Mouse (Mus musculus): ENCODE results near the gene B130006D01Rik.

B130006D01Rik gene

GRCm38 (mm10) chr11:95723287-95723686, at the start of gene B130006D01Rik:
Gene B130006D01Rik (plus strand): TSS chr11:95723587.
- DNase-seq (ENCODE audit: extremely low read depth, low read depth) = no peak

DNA sequence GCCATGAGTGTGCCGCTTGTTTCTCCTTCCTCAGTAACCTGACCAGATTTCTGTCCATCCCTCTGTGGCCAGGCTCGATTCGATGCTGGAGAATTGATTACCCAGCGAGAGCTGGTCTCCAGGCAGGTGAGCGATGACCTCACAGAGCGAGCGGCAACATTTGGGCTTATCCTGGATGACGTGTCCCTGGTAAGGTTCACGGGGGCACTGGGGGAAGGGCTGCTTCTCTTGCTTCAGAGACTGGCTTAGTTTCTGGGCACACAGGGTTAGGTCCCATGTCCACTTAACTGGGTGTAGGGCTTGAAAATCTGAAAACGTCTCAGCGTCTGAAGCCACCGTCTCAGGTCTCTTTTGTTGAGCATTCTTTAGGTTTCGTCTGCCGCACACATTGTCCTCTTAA, 47.9 kb upstream of the B130006D01Rik start:
- DNase-seq (ENCODE audit: extremely low read depth, low read depth) = no peak

- no peak for DNase-seq (ENCODE audit: extremely low read depth, low read depth)
Measured at GRCm38 (mm10) chr11:95676307-95676706, 47.1 kb upstream of the B130006D01Rik start.

DNA sequence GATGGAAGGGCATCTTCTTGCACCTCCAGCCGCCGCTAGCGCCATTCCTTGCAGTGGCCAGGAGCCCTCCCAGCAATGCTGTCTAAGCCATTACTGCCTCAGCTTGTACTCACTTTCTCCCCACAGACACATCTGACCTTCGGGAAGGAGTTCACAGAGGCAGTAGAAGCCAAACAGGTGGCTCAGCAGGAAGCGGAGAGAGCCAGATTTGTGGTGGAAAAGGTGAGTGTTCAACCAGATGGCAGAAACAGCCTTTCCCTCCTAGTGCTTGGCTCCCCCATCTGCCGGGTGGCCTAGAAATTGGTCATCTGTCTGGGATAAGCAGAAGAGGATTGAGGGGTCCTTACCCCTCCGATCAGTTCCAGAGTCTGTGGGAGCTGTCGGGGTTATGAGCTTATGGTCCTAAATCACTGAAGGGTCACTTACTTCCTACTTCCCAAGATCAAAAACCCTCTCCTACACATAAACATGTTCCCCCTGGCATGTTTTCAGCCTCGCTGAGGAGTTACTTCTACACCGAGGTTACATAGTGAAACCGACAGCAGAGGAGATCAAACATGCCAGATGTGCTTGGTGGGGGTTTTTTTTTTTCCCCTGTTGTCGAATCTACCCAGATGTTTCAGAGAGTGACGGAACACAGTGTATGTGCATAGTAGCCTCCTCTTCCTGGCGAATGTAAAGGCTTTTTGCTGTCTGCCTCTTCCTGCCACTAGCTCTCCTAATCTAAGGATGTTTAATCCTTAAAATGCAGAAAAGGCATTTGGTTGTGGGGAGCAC, 45.3 kb upstream of the B130006D01Rik start:
- DNase-seq (ENCODE audit: extremely low read depth, low read depth) = no peak

DNA sequence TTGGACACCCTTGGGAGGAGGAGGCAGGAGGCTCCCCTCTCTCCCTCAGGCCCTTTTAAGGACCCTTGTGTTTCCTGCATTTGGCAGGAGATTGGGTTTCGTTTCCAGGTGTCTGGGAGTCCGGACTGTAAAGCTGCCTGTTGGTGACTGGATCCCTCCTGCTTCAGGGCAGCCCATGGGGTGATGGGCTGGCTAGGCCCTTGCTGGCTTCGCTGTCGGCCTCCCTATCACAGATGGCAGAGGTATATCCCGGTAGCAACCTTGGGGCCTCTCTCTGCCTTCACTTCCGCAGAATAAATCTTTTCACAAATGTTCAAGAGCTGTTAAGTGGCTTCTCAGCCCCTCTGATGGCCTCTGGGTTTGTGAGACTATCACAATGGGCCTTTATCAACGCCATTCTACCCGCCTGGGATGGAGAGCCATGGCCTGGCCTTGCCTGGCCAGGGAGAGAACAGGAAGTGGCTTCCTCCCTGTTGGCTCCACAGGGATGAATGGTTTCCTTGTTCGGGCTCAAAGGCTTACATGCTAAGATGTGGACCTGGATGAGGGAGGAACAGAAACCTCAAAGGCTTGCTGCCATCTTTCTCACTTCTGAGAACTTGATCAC, 41.3 kb upstream of the B130006D01Rik start:
- no peak for DNase-seq (ENCODE audit: extremely low read depth, low read depth)

DNA sequence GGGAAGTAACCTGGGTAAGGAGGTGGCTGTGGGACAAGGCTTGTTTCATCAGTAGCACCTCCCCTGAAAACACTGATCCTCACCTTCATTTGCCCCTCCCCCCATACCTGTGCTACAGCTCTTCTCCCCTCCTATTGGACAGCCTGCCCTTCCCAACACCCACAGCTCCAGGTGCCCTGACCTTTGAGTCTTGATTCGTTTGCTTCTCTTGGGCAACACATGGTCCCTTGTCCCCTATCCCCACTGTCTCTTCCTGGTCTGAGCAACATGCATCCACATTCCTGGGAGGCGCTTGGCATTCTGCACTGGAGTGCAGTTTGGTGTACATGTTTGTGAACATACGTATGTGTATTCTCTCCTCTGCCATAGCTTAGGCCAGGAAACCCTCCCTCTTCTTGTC, 40.4 kb upstream of the B130006D01Rik start:
- DNase-seq (ENCODE audit: extremely low read depth, low read depth) = no peak

DNA sequence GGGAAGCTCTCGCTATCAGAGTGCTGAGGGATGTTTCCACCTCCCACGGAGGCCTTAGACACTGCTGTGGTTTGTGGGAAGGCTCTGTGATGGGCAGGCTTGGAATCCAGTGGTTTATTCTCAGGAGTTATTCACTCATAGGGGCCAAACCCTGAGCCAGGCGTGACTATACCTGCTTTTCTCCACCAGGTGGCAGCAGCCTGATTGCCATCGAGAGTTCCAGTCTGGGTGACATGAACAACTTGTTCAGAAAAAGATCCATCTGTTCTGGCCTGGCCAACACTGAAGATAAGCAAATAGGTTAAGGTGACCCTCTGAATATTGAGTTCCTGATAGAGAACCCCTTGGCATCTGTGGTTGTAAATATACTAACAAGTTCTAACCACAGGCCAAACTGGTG, 37.4 kb upstream of the B130006D01Rik start:
- peak; percentile 61 for DNase-seq (ENCODE audit: extremely low read depth, low read depth)

GRCm38 (mm10) chr11:95687084-95687656, 36.2 kb upstream of the B130006D01Rik start:
- DNase-seq (ENCODE audit: extremely low read depth, low read depth) = peak; percentile 34

DNA sequence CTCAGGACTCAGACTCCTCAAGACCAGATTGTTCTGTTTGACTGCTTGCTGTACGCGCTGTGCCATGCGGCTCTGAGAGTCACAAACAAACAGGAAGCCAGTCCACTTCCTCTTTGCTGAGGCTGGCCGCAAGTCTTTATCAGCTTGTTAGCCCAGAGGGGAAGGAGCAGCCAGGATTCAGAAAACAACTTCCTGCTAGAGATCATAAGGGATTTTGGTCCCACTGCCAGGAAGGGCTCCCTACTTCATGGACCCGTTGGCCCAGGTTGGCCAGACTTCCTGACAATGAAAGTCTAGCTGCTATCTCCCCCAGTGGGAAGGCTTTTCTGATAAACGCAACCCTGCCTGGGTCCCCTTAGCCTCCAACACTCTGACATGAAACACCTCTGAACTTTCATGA, 34.9 kb upstream of the B130006D01Rik start:
- peak; percentile 94 for DNase-seq (ENCODE audit: extremely low read depth, low read depth)

DNA sequence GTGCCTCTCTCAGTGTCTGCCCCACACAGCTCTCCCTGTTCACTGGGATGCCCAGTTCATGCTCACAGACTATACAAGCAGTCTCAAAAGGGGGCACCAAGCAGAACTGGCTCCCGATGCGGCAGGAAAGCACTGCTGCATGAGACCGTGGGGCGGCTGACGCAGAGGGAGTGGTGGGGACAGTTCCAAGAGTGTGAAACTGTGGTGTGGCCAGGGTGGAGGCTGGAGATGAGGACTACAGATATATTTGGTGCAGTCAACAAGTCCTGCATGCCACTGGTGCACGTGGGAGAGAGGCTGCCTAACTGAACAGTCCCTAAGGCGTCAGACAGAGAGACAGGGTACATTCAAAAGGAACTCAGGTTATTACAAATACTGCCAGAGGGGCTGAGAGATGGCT, 34.4 kb upstream of the B130006D01Rik start:
- peak; percentile 32 for DNase-seq (ENCODE audit: extremely low read depth, low read depth)

DNA sequence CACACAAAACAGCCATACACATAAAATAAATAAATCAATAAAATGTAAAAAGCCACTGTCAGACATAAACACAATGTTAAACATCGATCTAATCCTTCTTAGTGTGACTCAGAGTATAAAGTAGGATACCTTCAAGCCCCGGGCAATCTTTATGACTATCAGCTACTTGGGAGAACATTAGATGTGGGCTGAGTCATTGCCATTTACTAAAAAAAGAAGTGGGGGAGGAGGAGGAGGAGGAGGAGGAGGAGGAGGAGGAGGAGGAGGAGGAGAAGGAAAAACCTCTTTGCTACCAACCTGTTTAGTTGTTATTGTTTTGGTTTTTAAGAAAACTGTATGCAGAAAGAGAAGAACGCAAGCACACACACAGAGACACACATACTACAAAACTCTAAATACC, 33.8 kb upstream of the B130006D01Rik start:
- no peak for DNase-seq (ENCODE audit: extremely low read depth, low read depth)

GRCm38 (mm10) chr11:95698541-95698940, 24.8 kb upstream of the B130006D01Rik start:
- no peak for DNase-seq (ENCODE audit: extremely low read depth, low read depth)

- peak; percentile 81 for DNase-seq (ENCODE audit: extremely low read depth, low read depth)
Measured at GRCm38 (mm10) chr11:95700778-95701739, 22.3 kb upstream of the B130006D01Rik start.

DNA sequence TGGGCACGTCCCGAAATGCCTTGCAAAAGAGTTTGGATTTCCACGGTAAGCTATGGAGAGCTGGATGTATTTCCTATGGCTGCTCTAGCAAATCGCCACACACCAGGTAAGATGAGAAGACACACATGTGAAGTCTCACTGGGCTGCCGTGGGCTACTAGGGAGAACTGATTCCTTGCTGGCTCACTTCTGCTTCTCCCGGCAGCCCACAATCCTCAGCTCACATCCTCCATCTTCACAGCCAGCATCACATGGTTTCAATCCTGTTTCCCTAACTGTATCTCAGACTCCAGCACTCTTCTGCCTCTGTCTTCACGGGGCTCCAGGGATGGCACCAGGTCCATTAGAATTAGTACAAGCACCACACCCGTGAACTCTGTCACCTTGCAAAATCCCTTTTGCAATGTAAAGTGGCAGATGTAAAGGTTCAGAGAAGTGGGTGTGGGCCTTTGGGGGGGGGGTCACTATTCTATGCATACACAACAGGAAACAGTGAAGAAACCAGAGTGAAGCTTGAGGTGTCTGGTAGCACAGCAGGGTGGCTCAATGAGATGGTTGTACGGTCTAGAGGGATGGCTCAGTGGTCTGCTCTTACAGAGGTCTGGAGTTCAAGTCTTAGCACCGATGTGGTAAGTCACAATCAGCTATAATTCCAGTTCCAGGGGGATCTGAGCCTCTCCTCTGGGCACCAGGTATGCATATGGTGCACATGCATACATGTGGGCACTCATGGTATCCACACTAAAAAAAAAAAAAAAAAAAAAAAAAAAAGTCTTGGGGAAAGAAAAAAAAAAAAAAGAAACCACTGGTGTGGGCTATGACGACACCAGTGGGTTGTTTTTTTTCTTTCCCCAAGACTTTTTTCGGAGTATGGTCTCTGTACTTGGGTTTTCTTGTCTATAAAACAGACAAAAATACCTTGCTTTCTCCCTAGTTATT, 19.1 kb upstream of the B130006D01Rik start:
- no peak for DNase-seq (ENCODE audit: extremely low read depth, low read depth)

- DNase-seq (ENCODE audit: extremely low read depth, low read depth) = no peak
Measured at GRCm38 (mm10) chr11:95704970-95705330, 18.4 kb upstream of the B130006D01Rik start.

GRCm38 (mm10) chr11:95709534-95710040, 13.8 kb upstream of the B130006D01Rik start:
- no peak for DNase-seq (ENCODE audit: extremely low read depth, low read depth)

DNA sequence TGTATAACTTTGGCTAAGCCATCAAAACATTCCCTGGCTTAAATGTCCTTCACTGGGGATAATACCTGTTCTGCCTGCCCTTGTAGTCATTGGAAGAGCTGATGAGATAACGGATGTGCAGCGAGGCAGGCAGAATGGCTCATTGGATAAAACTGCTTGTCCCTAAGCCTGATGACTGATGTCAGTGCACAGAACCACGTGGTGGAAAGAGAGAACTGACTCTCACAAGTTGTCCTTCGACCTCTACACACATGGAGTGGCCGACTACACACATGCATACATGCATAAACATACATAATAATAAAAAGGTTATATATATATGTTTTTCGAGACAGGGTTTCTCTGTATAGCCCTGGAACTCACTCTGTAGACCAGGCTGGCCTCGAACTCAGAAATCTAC, 12.9 kb upstream of the B130006D01Rik start:
- no peak for DNase-seq (ENCODE audit: extremely low read depth, low read depth)

DNA sequence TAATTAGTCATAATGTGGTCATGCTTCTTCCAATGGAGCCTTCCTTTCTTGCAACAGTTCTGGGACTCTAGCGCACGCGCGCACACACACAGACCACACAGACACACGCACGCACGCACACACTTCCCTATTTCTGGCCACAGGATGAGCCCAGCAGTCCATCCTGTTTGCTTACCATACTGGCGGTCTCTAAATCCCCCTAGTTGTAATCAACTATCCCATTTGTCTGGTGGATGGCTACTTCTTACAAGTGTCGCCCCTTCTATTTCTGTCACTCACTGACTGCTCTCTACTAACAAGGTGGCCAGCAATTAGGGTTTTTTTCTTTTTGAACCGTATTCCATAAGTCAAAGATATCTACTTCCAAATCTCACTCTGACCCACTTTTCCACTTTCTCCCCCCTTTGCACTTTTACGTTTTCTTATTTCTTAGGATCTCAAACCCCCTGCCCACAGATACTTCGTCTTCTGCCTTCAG, 11.3 kb upstream of the B130006D01Rik start:
- no peak for DNase-seq (ENCODE audit: extremely low read depth, low read depth)

DNA sequence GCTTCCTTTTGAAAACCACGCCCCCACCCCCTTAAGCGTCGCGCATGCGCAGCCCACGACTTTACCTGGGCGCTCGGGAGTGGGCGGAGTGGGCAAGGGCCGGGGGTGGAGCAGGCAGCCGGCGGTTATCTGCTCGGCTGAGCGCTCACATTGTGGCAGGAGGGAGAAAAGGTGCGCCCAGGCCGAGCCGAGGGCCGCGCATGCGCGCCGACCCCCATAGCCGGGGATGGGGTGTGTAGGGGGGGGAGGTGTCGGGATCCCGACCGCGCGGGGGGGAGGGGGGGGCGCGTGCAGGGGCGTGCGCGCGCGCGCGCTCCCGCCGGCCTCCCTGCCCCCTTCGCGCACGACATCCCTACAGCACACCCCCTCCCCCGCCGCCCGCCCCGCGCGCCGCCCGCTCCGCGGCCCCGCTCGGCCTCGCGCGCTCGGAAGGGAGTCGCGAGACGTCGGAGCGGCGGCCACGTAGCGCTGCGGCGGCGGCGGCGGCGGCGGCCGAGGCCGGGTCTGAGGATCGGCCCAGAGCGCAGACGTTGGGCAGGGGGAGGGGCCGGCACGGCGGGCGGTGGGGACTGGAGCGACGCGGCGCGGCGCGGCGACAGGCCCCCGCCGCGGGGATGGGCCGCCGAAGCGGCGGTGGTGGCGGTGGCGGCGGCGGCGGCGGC, 10.7 kb upstream of the B130006D01Rik start, which contains the start of gene Zfp652:
Gene Zfp652 (plus strand): TSS at position 111 of the 662 bp plus-strand sequence.
- peak; percentile 77 for DNase-seq (ENCODE audit: extremely low read depth, low read depth)
